Comparison of ENCODE assay signal across 51 mouse cellular contexts in genomic region chr2:88743379-88743778, GRCm38 (mm10). TPM values are rescaled to one million over a fixed set of nuclear protein-coding genes. Genes with fewer than 3 reads are reported as not detected.
"Had no signal": no experiment of that assay in that cellular context is flagged by ENCODE, and none has a peak within 500 bp of the region (broad histone marks: within the 10 kb centered on the region; RNA-seq: fewer than 3 reads in every experiment).

No protein-coding gene starts in this region.

- DNase-seq: heart, postnatal 14 days; heart, postnatal 36 days; heart, postnatal 4 days; kidney, adult 11 months; kidney, adult 18-20 months; kidney, adult 2 months; kidney, adult 8-10 months; kidney, adult 9 months; kidney, postnatal 10 days; kidney, postnatal 14 days; kidney, postnatal 25 days; kidney, postnatal 36 days; kidney, postnatal 4 days; layer of hippocampus, adult 9-11 months; layer of hippocampus, postnatal 36 days had no signal

RNA-seq across cellular contexts. Expression of gene Olfr1198, which starts 7.8 kb away (rescaled TPM):
- total RNA-seq: heart, postnatal 14 days; heart, postnatal 25 days; heart, postnatal 36 days; heart, postnatal 4 days; hematopoietic stem cell, adult 5-6 weeks; hindbrain, postnatal 0 days; layer of hippocampus, adult 18-20 months; layer of hippocampus, adult 2 months; layer of hippocampus, adult 8-10 months; layer of hippocampus, postnatal 10 days; layer of hippocampus, postnatal 14 days; layer of hippocampus, postnatal 25 days; layer of hippocampus, postnatal 36 days; left cerebral cortex, adult 18-20 months; left cerebral cortex, adult 2 months had no signal
- polyA plus RNA-seq: heart, embryonic 10.5 days; heart, embryonic 11.5 days; heart, embryonic 12.5 days; heart, embryonic 13.5 days; heart, embryonic 14.5 days; heart, embryonic 15.5 days; heart, embryonic 16.5 days; heart, postnatal 0 days; hindbrain, embryonic 10.5 days; hindbrain, embryonic 11.5 days; hindbrain, embryonic 12.5 days; hindbrain, embryonic 13.5 days; hindbrain, embryonic 14.5 days; hindbrain, embryonic 15.5 days; hindbrain, embryonic 16.5 days; hindbrain, postnatal 0 days; inflammation-experienced regulatory T-cells, adult 6 months; intestine, embryonic 14.5 days; intestine, embryonic 15.5 days; intestine, embryonic 16.5 days; intestine, postnatal 0 days; kidney, adult 2 months; kidney, embryonic 14.5 days; kidney, embryonic 15.5 days; kidney, embryonic 16.5 days; kidney, postnatal 0 days; large intestine, adult 2 months had no signal

RNA-seq across cellular contexts. Expression of gene Olfr1197, which starts 11.2 kb away (rescaled TPM):
- total RNA-seq: heart, postnatal 14 days; heart, postnatal 25 days; heart, postnatal 36 days; heart, postnatal 4 days; hematopoietic stem cell, adult 5-6 weeks; hindbrain, postnatal 0 days; layer of hippocampus, adult 18-20 months; layer of hippocampus, adult 2 months; layer of hippocampus, adult 8-10 months; layer of hippocampus, postnatal 10 days; layer of hippocampus, postnatal 14 days; layer of hippocampus, postnatal 25 days; layer of hippocampus, postnatal 36 days; left cerebral cortex, adult 18-20 months; left cerebral cortex, adult 2 months had no signal
- polyA plus RNA-seq: heart, embryonic 10.5 days; heart, embryonic 11.5 days; heart, embryonic 12.5 days; heart, embryonic 13.5 days; heart, embryonic 14.5 days; heart, embryonic 15.5 days; heart, embryonic 16.5 days; heart, postnatal 0 days; hindbrain, embryonic 10.5 days; hindbrain, embryonic 11.5 days; hindbrain, embryonic 12.5 days; hindbrain, embryonic 13.5 days; hindbrain, embryonic 14.5 days; hindbrain, embryonic 15.5 days; hindbrain, embryonic 16.5 days; hindbrain, postnatal 0 days; inflammation-experienced regulatory T-cells, adult 6 months; intestine, embryonic 14.5 days; intestine, embryonic 15.5 days; intestine, embryonic 16.5 days; intestine, postnatal 0 days; kidney, adult 2 months; kidney, embryonic 14.5 days; kidney, embryonic 15.5 days; kidney, embryonic 16.5 days; kidney, postnatal 0 days; large intestine, adult 2 months had no signal

RNA-seq across cellular contexts. Expression of gene Olfr1199, which starts 16.9 kb away (rescaled TPM):
- total RNA-seq: heart, postnatal 14 days; heart, postnatal 25 days; heart, postnatal 36 days; heart, postnatal 4 days; hematopoietic stem cell, adult 5-6 weeks; hindbrain, postnatal 0 days; layer of hippocampus, adult 18-20 months; layer of hippocampus, adult 2 months; layer of hippocampus, adult 8-10 months; layer of hippocampus, postnatal 10 days; layer of hippocampus, postnatal 14 days; layer of hippocampus, postnatal 25 days; layer of hippocampus, postnatal 36 days; left cerebral cortex, adult 18-20 months; left cerebral cortex, adult 2 months had no signal
- polyA plus RNA-seq: heart, embryonic 10.5 days; heart, embryonic 11.5 days; heart, embryonic 12.5 days; heart, embryonic 13.5 days; heart, embryonic 14.5 days; heart, embryonic 15.5 days; heart, embryonic 16.5 days; heart, postnatal 0 days; hindbrain, embryonic 10.5 days; hindbrain, embryonic 11.5 days; hindbrain, embryonic 12.5 days; hindbrain, embryonic 13.5 days; hindbrain, embryonic 14.5 days; hindbrain, embryonic 15.5 days; hindbrain, embryonic 16.5 days; hindbrain, postnatal 0 days; inflammation-experienced regulatory T-cells, adult 6 months; intestine, embryonic 14.5 days; intestine, embryonic 15.5 days; intestine, embryonic 16.5 days; intestine, postnatal 0 days; kidney, adult 2 months; kidney, embryonic 14.5 days; kidney, embryonic 15.5 days; kidney, embryonic 16.5 days; kidney, postnatal 0 days; large intestine, adult 2 months had no signal

RNA-seq across cellular contexts. Expression of gene Olfr1200, which starts 26.9 kb away (rescaled TPM):
- total RNA-seq: heart, postnatal 14 days; heart, postnatal 25 days; heart, postnatal 36 days; heart, postnatal 4 days; hematopoietic stem cell, adult 5-6 weeks; hindbrain, postnatal 0 days; layer of hippocampus, adult 18-20 months; layer of hippocampus, adult 2 months; layer of hippocampus, adult 8-10 months; layer of hippocampus, postnatal 10 days; layer of hippocampus, postnatal 14 days; layer of hippocampus, postnatal 25 days; layer of hippocampus, postnatal 36 days; left cerebral cortex, adult 18-20 months; left cerebral cortex, adult 2 months had no signal
- polyA plus RNA-seq: heart, embryonic 10.5 days; heart, embryonic 11.5 days; heart, embryonic 12.5 days; heart, embryonic 13.5 days; heart, embryonic 14.5 days; heart, embryonic 15.5 days; heart, embryonic 16.5 days; heart, postnatal 0 days; hindbrain, embryonic 10.5 days; hindbrain, embryonic 11.5 days; hindbrain, embryonic 12.5 days; hindbrain, embryonic 13.5 days; hindbrain, embryonic 14.5 days; hindbrain, embryonic 15.5 days; hindbrain, embryonic 16.5 days; hindbrain, postnatal 0 days; inflammation-experienced regulatory T-cells, adult 6 months; intestine, embryonic 14.5 days; intestine, embryonic 15.5 days; intestine, embryonic 16.5 days; intestine, postnatal 0 days; kidney, adult 2 months; kidney, embryonic 14.5 days; kidney, embryonic 15.5 days; kidney, embryonic 16.5 days; kidney, postnatal 0 days; large intestine, adult 2 months had no signal

RNA-seq across cellular contexts. Expression of gene Olfr1196, which starts 39.0 kb away (rescaled TPM):
- total RNA-seq: heart, postnatal 14 days; heart, postnatal 25 days; heart, postnatal 36 days; heart, postnatal 4 days; hematopoietic stem cell, adult 5-6 weeks; hindbrain, postnatal 0 days; layer of hippocampus, adult 18-20 months; layer of hippocampus, adult 2 months; layer of hippocampus, adult 8-10 months; layer of hippocampus, postnatal 10 days; layer of hippocampus, postnatal 14 days; layer of hippocampus, postnatal 25 days; layer of hippocampus, postnatal 36 days; left cerebral cortex, adult 18-20 months; left cerebral cortex, adult 2 months had no signal
- polyA plus RNA-seq: heart, embryonic 10.5 days; heart, embryonic 11.5 days; heart, embryonic 12.5 days; heart, embryonic 13.5 days; heart, embryonic 14.5 days; heart, embryonic 15.5 days; heart, embryonic 16.5 days; heart, postnatal 0 days; hindbrain, embryonic 10.5 days; hindbrain, embryonic 11.5 days; hindbrain, embryonic 12.5 days; hindbrain, embryonic 13.5 days; hindbrain, embryonic 14.5 days; hindbrain, embryonic 15.5 days; hindbrain, embryonic 16.5 days; hindbrain, postnatal 0 days; inflammation-experienced regulatory T-cells, adult 6 months; intestine, embryonic 14.5 days; intestine, embryonic 15.5 days; intestine, embryonic 16.5 days; intestine, postnatal 0 days; kidney, adult 2 months; kidney, embryonic 14.5 days; kidney, embryonic 15.5 days; kidney, embryonic 16.5 days; kidney, postnatal 0 days; large intestine, adult 2 months had no signal
